Mouse (Mus musculus) heart, embryonic 11.5 days (tissue): ENCODE measurements at regions not wholly inside any gene's neighbourhood (a gene's known extent, or its start where the extent isn't known, plus 50 kb on each side); places are given as distances from the start of the nearest gene placed in this dataset.
A peak's percentile ranks its signal among the peaks of the same experiment; 100 is the strongest.

Source experiments
- ATAC-seq: fragments of 200-750 bp; cut with Nextera tagmentation; replicated peaks from 2 replicates; pipeline ENCODE4 v1.8.0; 2017; ENCODE audit warnings: moderate library complexity; ENCODE audit not compliant: insufficient number of reproducible peaks, low FRiP score, low TSS enrichment
- H3K27ac ChIP-seq: fragments of 300-500 bp; sonication (generic); 2 replicates; pipeline ENCODE4 v1.5.1; 2014; ENCODE audit warnings: mild to moderate bottlenecking, low read depth, low read length
- H3K27me3 ChIP-seq: fragments of 300-500 bp; sonication (generic); 2 replicates; pipeline ENCODE4 v1.6.1; 2014; ENCODE audit warnings: mild to moderate bottlenecking, low read length, mixed read lengths; ENCODE audit not compliant: control insufficient read depth, insufficient read depth
- H3K36me3 ChIP-seq: fragments of 300-500 bp; sonication (generic); 2 replicates; pipeline ENCODE4 v1.6.1; 2014; ENCODE audit warnings: mild to moderate bottlenecking, low read length, moderate library complexity, mixed read lengths; ENCODE audit not compliant: control insufficient read depth, insufficient read depth
- H3K4me1 ChIP-seq: fragments of 300-500 bp; sonication (generic); 2 replicates; pipeline ENCODE4 v1.6.1; 2014; ENCODE audit warnings: low read length; ENCODE audit not compliant: control insufficient read depth, insufficient read depth
- H3K4me2 ChIP-seq: fragments of 300-500 bp; sonication (generic); 2 replicates; pipeline ENCODE4 v1.6.1; 2014; ENCODE audit warnings: mild to moderate bottlenecking, moderate library complexity
- H3K4me3 ChIP-seq: fragments of 300-500 bp; sonication (generic); 2 replicates; pipeline ENCODE4 v1.5.1; 2014; ENCODE audit warnings: low read depth, low read length
- H3K9ac ChIP-seq: fragments of 300-500 bp; sonication (generic); 2 replicates; pipeline ENCODE4 v1.6.1; 2014; ENCODE audit warnings: mild to moderate bottlenecking, low read depth, low read length, moderate library complexity
- H3K9me3 ChIP-seq: fragments of 300-500 bp; sonication (generic); replicated peaks from 2 replicates; pipeline ENCODE4 v1.6.1; 2016; ENCODE audit warnings: low read length; ENCODE audit not compliant: control insufficient read depth
- WGBS: fragments of 180-500 bp; shearing (Covaris S2); extraction: QIAGEN DNeasy Blood & Tissue Kit; methylation state at CpG from one replicate; pipeline ENCODE4 v1.1.7; 2014; ENCODE audit not compliant: insufficient replicate concordance; 5-methylcytosine and 5-hydroxymethylcytosine counted together

- 62% methylated on average over 3 of the region's 3 CpGs for WGBS
- no peak overlapping the region for H3K4me3 ChIP-seq
- H3K36me3 ChIP-seq: no peaks in the 10 kb centered on the region
- no peak for ATAC-seq
- H3K9me3 ChIP-seq: no peaks in the 10 kb centered on the region
- no peak overlapping the region for H3K9ac ChIP-seq
- H3K27ac ChIP-seq: no peak overlapping the region
- H3K4me2 ChIP-seq: no peak overlapping the region
- no peaks in the 10 kb centered on the region; the same call in 1 of the 2 replicates for H3K4me1 ChIP-seq
- no peaks in the 10 kb centered on the region for H3K27me3 ChIP-seq
These were observed 159.6 kb downstream of the Lyplal1 start for GRCm38 (mm10) chr1:185957557-185957956.

GRCm38 (mm10) chr1:185958276-185958675 is 158.8 kb downstream of the Lyplal1 start:
- H3K9me3 ChIP-seq: no peaks in the 10 kb centered on the region
- no peak overlapping the region for H3K9ac ChIP-seq
- H3K4me3 ChIP-seq: no peak overlapping the region
- H3K27me3 ChIP-seq: no peaks in the 10 kb centered on the region
- WGBS: 77% methylated on average over 10 of the region's 10 CpGs
- H3K36me3 ChIP-seq: no peaks in the 10 kb centered on the region
- no peak overlapping the region for H3K27ac ChIP-seq
- no peak for ATAC-seq
- no peak overlapping the region for H3K4me2 ChIP-seq
- no peaks in the 10 kb centered on the region; the same call in 1 of the 2 replicates for H3K4me1 ChIP-seq

GRCm38 (mm10) chr1:185962606-185963005 is 154.5 kb downstream of the Lyplal1 start:
- Histone ChIP-seq H3K4me3 (no peak overlapping the region), H3K4me1 (peaks cover 3% of the 10 kb centered on the region; the same call in 1 of the 2 replicates), H3K27ac (no peak overlapping the region), H3K4me2 (no peak overlapping the region), H3K36me3 (no peaks in the 10 kb centered on the region), H3K9me3 (no peaks in the 10 kb centered on the region), H3K9ac (no peak overlapping the region), H3K27me3 (no peaks in the 10 kb centered on the region)
- WGBS: 84% methylated on average over 3 of the region's 3 CpGs
- ATAC-seq: no peak

GRCm38 (mm10) chr1:185963773-185964172 is 153.3 kb downstream of the Lyplal1 start:
- H3K4me3 ChIP-seq: no peak overlapping the region
- 0 out of 2 replicates have a peak, but pooled peaks cover 3% of the 10 kb centered on the region for H3K4me1 ChIP-seq
- H3K9ac ChIP-seq: no peak overlapping the region
- H3K36me3 ChIP-seq: no peaks in the 10 kb centered on the region
- H3K27ac ChIP-seq: no peak overlapping the region
- no peak overlapping the region for H3K4me2 ChIP-seq
- ATAC-seq: no peak
- no peaks in the 10 kb centered on the region for H3K9me3 ChIP-seq
- 93% methylated on average over 2 of the region's 2 CpGs for WGBS
- no peaks in the 10 kb centered on the region for H3K27me3 ChIP-seq

GRCm38 (mm10) chr1:185964426-185964825 is 152.7 kb downstream of the Lyplal1 start:
- Histone ChIP-seq H3K36me3 (no peaks in the 10 kb centered on the region), H3K4me2 (no peak overlapping the region), H3K27ac (no peak overlapping the region), H3K4me3 (no peak overlapping the region), H3K9me3 (no peaks in the 10 kb centered on the region), H3K4me1 (0 out of 2 replicates have a peak, but pooled peaks cover 3% of the 10 kb centered on the region), H3K27me3 (no peaks in the 10 kb centered on the region), H3K9ac (0 out of 2 replicates have a peak overlapping the region, but pooled peaks have one; percentile 2)
- ATAC-seq: no peak
- 66% methylated on average over 6 of the region's 6 CpGs for WGBS

- WGBS: 85% methylated on average over 4 of the region's 4 CpGs
- Histone ChIP-seq H3K4me2 (no peak overlapping the region), H3K4me3 (no peak overlapping the region), H3K9me3 (no peaks in the 10 kb centered on the region), H3K27ac (no peak overlapping the region), H3K36me3 (no peaks in the 10 kb centered on the region), H3K4me1 (0 out of 2 replicates have a peak, but pooled peaks cover 3% of the 10 kb centered on the region), H3K27me3 (no peaks in the 10 kb centered on the region), H3K9ac (no peak overlapping the region)
- ATAC-seq: no peak
These were observed 149.9 kb downstream of the Lyplal1 start for GRCm38 (mm10) chr1:185967227-185967626.

- WGBS: 77% methylated on average over 6 of the region's 6 CpGs
- Histone ChIP-seq H3K9me3 (no peaks in the 10 kb centered on the region), H3K27me3 (no peaks in the 10 kb centered on the region), H3K27ac (no peak overlapping the region), H3K9ac (no peak overlapping the region), H3K4me3 (no peak overlapping the region), H3K4me1 (0 out of 2 replicates have a peak, but pooled peaks cover 3% of the 10 kb centered on the region), H3K36me3 (no peaks in the 10 kb centered on the region), H3K4me2 (no peak overlapping the region)
- no peak for ATAC-seq
These were observed 149.3 kb downstream of the Lyplal1 start for GRCm38 (mm10) chr1:185967816-185968215.

GRCm38 (mm10) chr1:185968642-185969041 is 148.5 kb downstream of the Lyplal1 start:
- no peaks in the 10 kb centered on the region for H3K36me3 ChIP-seq
- H3K9me3 ChIP-seq: no peaks in the 10 kb centered on the region
- no peaks in the 10 kb centered on the region for H3K27me3 ChIP-seq
- 0 out of 2 replicates have a peak, but pooled peaks cover 3% of the 10 kb centered on the region for H3K4me1 ChIP-seq
- no peak overlapping the region for H3K4me3 ChIP-seq
- H3K9ac ChIP-seq: no peak overlapping the region
- 72% methylated on average over 3 of the region's 3 CpGs for whole genome bisulfite sequencing
- no peak overlapping the region for H3K4me2 ChIP-seq
- no peak overlapping the region for H3K27ac ChIP-seq
- ATAC-seq: no peak

- Histone ChIP-seq H3K27me3 (no peaks in the 10 kb centered on the region), H3K27ac (no peak overlapping the region), H3K4me3 (no peak overlapping the region), H3K4me2 (no peak overlapping the region), H3K9ac (no peak overlapping the region), H3K4me1 (0 out of 2 replicates have a peak, but pooled peaks cover 3% of the 10 kb centered on the region), H3K9me3 (no peaks in the 10 kb centered on the region), H3K36me3 (no peaks in the 10 kb centered on the region)
- ATAC-seq: no peak
- WGBS: 39% methylated on average over 2 of the region's 2 CpGs
These were observed 147.9 kb downstream of the Lyplal1 start for GRCm38 (mm10) chr1:185969231-185969630.
